8 mouse cellular contexts compared by ENCODE assay signal in the genomic region with DNA sequence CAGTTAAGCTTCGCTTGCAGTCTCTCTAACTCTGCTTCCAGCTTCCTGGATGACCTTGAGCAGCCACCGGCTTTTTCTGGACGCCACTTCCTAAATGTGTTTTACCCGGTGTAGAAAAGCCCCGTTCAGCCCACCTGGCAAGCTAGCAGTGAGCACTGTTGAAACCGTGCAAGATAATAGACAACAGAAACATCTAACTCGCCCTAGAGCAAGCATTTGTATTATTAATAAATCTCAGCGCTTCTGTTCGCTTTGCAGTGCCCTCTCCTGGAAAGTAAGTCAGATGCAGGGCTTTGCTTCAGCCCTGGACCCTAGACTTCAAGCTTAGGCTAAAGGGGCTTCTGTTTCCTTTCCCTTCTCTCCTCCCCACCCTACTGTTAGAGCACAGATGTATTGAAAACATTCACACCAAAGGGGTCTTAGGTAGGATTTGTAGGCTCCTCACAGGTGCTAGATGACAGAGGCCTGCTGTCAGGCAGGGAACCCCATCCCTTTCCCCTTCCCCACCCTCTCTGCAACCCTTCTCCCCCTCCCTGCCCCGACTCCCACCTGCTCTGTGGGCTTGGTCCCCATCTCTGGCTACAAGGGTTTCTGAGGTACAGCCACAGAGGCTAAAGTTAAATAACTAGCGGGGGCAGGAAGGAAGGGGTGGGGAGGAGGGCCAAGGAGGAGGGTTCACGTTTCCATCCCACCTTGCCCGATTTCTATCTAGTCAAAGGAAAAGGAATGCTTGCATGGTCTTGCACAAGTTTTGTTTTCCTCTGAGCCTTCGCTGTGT. TPM values are rescaled to one million over a fixed set of nuclear protein-coding genes. Genes with fewer than 3 reads are reported as not detected.
DNase-seq lines count a peak whose midpoint lies in the region; ATAC-seq and TF ChIP-seq lines count a peak whose summit lies in the region.

A gene (minus strand): TSS at position 593 of the 778 bp plus-strand sequence.

- peak within 1 kb of the TSS; percentile 77 for H3K4me2 ChIP-seq in forebrain, embryonic 15.5 days (replicated peaks)
- peak within 1 kb of the TSS; percentile 65 for H3K4me2 ChIP-seq in liver, embryonic 12.5 days
- H3K4me2 ChIP-seq in stomach, embryonic 15.5 days = peak within 1 kb of the TSS; percentile 81

- intact Hi-C loops in gastrocnemius, adult 2 months (cut with DNase I) = loop anchor here (5.0 kb wide), 3 partner anchors 93 to 283 kb away; a partner anchor contains a TSS
- intact Hi-C loops in gastrocnemius, postnatal 36 days (cut with DNase I) = loop anchor here (1.0 to 5.0 kb wide), 2 partner anchors 58 to 80 kb away; a partner anchor contains a TSS

- peak within 1 kb of the TSS; percentile 71 for H3K4me3 ChIP-seq in gastrocnemius, adult 2 months
- H3K4me3 ChIP-seq in G1E (ENCODE audit: low read depth, low read length) = peak within 1 kb of the TSS; percentile 65; the same call in 1 of the 2 replicates
- H3K4me3 ChIP-seq in forebrain, embryonic 15.5 days = peak within 1 kb of the TSS; percentile 39
- peak within 1 kb of the TSS; percentile 35 for H3K4me3 ChIP-seq in liver, embryonic 12.5 days
- H3K4me3 ChIP-seq in stomach, embryonic 15.5 days (replicated peaks) = peak within 1 kb of the TSS; percentile 41

- TF ChIP-seq CTCF in gastrocnemius, adult 2 months (IDR thresholded peaks at IDR 0.05) = peak; percentile 64
- no peak for TF ChIP-seq CTCF in G1E (IDR thresholded peaks at IDR 0.05; ENCODE audit: low read depth, low read length)

- 0 out of 2 replicates have a peak, but pooled peaks cover 2% of the 10 kb centered on the region for H3K9me3 ChIP-seq in G1E (replicated peaks)
- H3K9me3 ChIP-seq in forebrain, embryonic 15.5 days = no peaks in the 10 kb centered on the region
- no peaks in the 10 kb centered on the region for H3K9me3 ChIP-seq in liver, embryonic 12.5 days (replicated peaks)
- no peaks in the 10 kb centered on the region for H3K9me3 ChIP-seq in stomach, embryonic 15.5 days

- no peak for DNase-seq in gastrocnemius, adult 2 months
- DNase-seq in gastrocnemius, postnatal 36 days = no peak
- DNase-seq in G1E (ENCODE audit: low spot score) = no peak
- DNase-seq in adrenal gland, adult 8-10 months = no peak
- DNase-seq in spleen, adult 12 weeks (ENCODE audit: low spot score) = no peak

- no peak for ATAC-seq in G1E (ENCODE audit: extremely low read depth, insufficient number of reproducible peaks, low FRiP score, poor library complexity, severe bottlenecking)
- no peak for ATAC-seq in forebrain, embryonic 15.5 days (replicated peaks)
- no peak for ATAC-seq in liver, embryonic 12.5 days
- ATAC-seq in stomach, embryonic 15.5 days (ENCODE audit: insufficient read depth, low FRiP score, low read depth) = no peak

- WGBS in forebrain, embryonic 15.5 days = 22% methylated on average over 14 of the region's 14 CpGs
- WGBS in liver, embryonic 12.5 days (ENCODE audit: insufficient replicate concordance) = 19% methylated on average over 14 of the region's 14 CpGs
- 20% methylated on average over 14 of the region's 14 CpGs for WGBS in stomach, embryonic 15.5 days

- peak within 1 kb of the TSS; percentile 42 for H3K9ac ChIP-seq in forebrain, embryonic 15.5 days (replicated peaks)
- H3K9ac ChIP-seq in liver, embryonic 12.5 days = no peak within 1 kb of the TSS
- no peak within 1 kb of the TSS for H3K9ac ChIP-seq in stomach, embryonic 15.5 days

- no peaks in the 10 kb centered on the region for H3K36me3 ChIP-seq in G1E (replicated peaks)
- no peaks in the 10 kb centered on the region for H3K36me3 ChIP-seq in forebrain, embryonic 15.5 days
- no peaks in the 10 kb centered on the region for H3K36me3 ChIP-seq in liver, embryonic 12.5 days
- H3K36me3 ChIP-seq in stomach, embryonic 15.5 days = no peaks in the 10 kb centered on the region

- peaks cover 79% of the 10 kb centered on the region for H3K27me3 ChIP-seq in G1E (ENCODE audit: insufficient read depth, low read length)
- H3K27me3 ChIP-seq in forebrain, embryonic 15.5 days = peaks cover 39% of the 10 kb centered on the region
- H3K27me3 ChIP-seq in liver, embryonic 12.5 days (replicated peaks) = peaks cover 99% of the 10 kb centered on the region
- peaks cover 27% of the 10 kb centered on the region for H3K27me3 ChIP-seq in stomach, embryonic 15.5 days (replicated peaks)

- H3K27ac ChIP-seq in gastrocnemius, adult 2 months = peak within 1 kb of the TSS; percentile 93
- H3K27ac ChIP-seq in forebrain, embryonic 15.5 days (replicated peaks) = no peak within 1 kb of the TSS
- no peak within 1 kb of the TSS for H3K27ac ChIP-seq in liver, embryonic 12.5 days
- no peak within 1 kb of the TSS for H3K27ac ChIP-seq in stomach, embryonic 15.5 days

- peaks cover 59% of the 10 kb centered on the region for H3K4me1 ChIP-seq in G1E (ENCODE audit: insufficient read depth, low read depth, low read length)
- H3K4me1 ChIP-seq in forebrain, embryonic 15.5 days = peaks cover 67% of the 10 kb centered on the region
- peaks cover 66% of the 10 kb centered on the region for H3K4me1 ChIP-seq in liver, embryonic 12.5 days
- peaks cover 45% of the 10 kb centered on the region for H3K4me1 ChIP-seq in stomach, embryonic 15.5 days

RNA-seq across cellular contexts. Expression of the gene that starts here (rescaled TPM):
- total RNA-seq in gastrocnemius, adult 2 months (2021) = not detected
- not detected for total RNA-seq in gastrocnemius, postnatal 36 days (2021)
- total RNA-seq in G1E (2014; fragmentation: Nextera tagmentation) = not detected in 2 replicates
- total RNA-seq in G1E (2017) = not detected in 2 replicates
- polyA plus RNA-seq in G1E (2012) = not detected in 2 replicates
- polyA plus RNA-seq in forebrain, embryonic 15.5 days (2015; fragmentation: Nextera tagmentation; extraction: Ambion mirVana) = 0.14 and 0.19 TPM in 2 replicates
- polyA plus RNA-seq in liver, embryonic 12.5 days (2016; fragmentation: Nextera tagmentation; extraction: Ambion mirVana) = 0.07 TPM in 1 of 2 replicates, not detected in the other
- polyA plus RNA-seq in stomach, embryonic 15.5 days (2015; fragmentation: Nextera tagmentation; extraction: Ambion mirVana) = 0.19 and 0.34 TPM in 2 replicates
- total RNA-seq in adrenal gland, adult 8-10 months (2022) = under 1 TPM; 0.15 to 0.70 (median 0.36) TPM
